In the genomic region with DNA sequence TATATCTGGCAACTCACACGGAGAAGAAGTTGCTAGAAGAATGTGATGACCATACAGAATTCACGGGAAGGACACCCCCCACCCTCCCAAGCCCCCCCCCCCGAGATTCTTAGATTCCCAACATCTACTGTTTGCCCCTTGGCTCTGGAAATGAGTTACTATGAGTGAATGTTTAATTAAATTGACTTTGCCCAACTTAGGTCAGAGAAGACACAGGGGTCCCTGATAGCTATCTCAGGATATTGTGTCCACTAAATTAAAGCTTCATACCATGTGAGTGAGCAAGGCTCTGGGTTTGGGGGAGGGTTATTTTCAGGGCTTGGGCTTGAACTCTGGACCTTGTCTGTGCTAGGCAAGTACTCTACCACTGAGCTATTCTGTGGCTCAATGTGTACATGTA, we compare ENCODE assay signal across 21 mouse cellular contexts.
"Had no signal": no experiment of that assay in that cellular context is flagged by ENCODE, and none has a peak within 500 bp of the region (broad histone marks: within the 10 kb centered on the region; RNA-seq: fewer than 3 reads in every experiment).

No protein-coding gene starts in this region.

- H3K4me1 ChIP-seq: intestine, embryonic 15.5 days; limb, embryonic 10.5 days; limb, embryonic 13.5 days; liver, embryonic 15.5 days; midbrain, embryonic 13.5 days; neural tube, embryonic 13.5 days; stomach, embryonic 15.5 days had no signal

- H3K9me3 ChIP-seq: intestine, embryonic 15.5 days; limb, embryonic 10.5 days; limb, embryonic 13.5 days; liver, embryonic 12.5 days; liver, embryonic 15.5 days; lung, embryonic 15.5 days; megakaryocyte, embryonic 14.5 days; midbrain, embryonic 10.5 days; midbrain, embryonic 13.5 days; neural tube, embryonic 13.5 days; stomach, embryonic 15.5 days had no signal

- DNase-seq: liver; lung, adult 18-20 months; lung, postnatal 10 days; lung, postnatal 36 days; retina, postnatal 1 day; right cerebral cortex, postnatal 25 days; spleen, adult 18-20 months; thymus, postnatal 25 days had no signal

- H3K4me2 ChIP-seq: intestine, embryonic 15.5 days; limb, embryonic 13.5 days; liver, embryonic 12.5 days; liver, embryonic 15.5 days; lung, embryonic 15.5 days; midbrain, embryonic 13.5 days; neural tube, embryonic 13.5 days; stomach, embryonic 15.5 days had no signal

- ATAC-seq: intestine, embryonic 15.5 days; liver, embryonic 12.5 days; midbrain, embryonic 13.5 days; midbrain, embryonic 16.5 days had no signal

- H3K36me3 ChIP-seq: intestine, embryonic 15.5 days; limb, embryonic 10.5 days; limb, embryonic 13.5 days; liver, embryonic 12.5 days; liver, embryonic 15.5 days; lung, embryonic 15.5 days; midbrain, embryonic 10.5 days; midbrain, embryonic 13.5 days; neural tube, embryonic 13.5 days; stomach, embryonic 15.5 days had no signal

- H3K9ac ChIP-seq: intestine, embryonic 15.5 days; limb, embryonic 13.5 days; liver, embryonic 12.5 days; liver, embryonic 15.5 days; lung, embryonic 15.5 days; midbrain, embryonic 13.5 days; neural tube, embryonic 13.5 days; stomach, embryonic 15.5 days had no signal

- H3K27me3 ChIP-seq: intestine, embryonic 15.5 days; limb, embryonic 13.5 days; liver, embryonic 12.5 days; liver, embryonic 15.5 days; lung, embryonic 15.5 days; midbrain, embryonic 13.5 days; neural tube, embryonic 13.5 days; stomach, embryonic 15.5 days had no signal

- H3K4me3 ChIP-seq: intestine, embryonic 15.5 days; limb, embryonic 10.5 days; limb, embryonic 13.5 days; liver, embryonic 12.5 days; liver, embryonic 15.5 days; lung, embryonic 15.5 days; megakaryocyte, embryonic 14.5 days; midbrain, embryonic 10.5 days; midbrain, embryonic 13.5 days; myocyte; neural tube, embryonic 13.5 days; stomach, embryonic 15.5 days had no signal

- H3K27ac ChIP-seq: intestine, embryonic 15.5 days; limb, embryonic 10.5 days; limb, embryonic 13.5 days; liver, embryonic 12.5 days; liver, embryonic 15.5 days; lung, embryonic 15.5 days; midbrain, embryonic 10.5 days; midbrain, embryonic 13.5 days; neural tube, embryonic 13.5 days; stomach, embryonic 15.5 days had no signal
